Mouse (Mus musculus) ovary, postnatal 14 days (tissue): ENCODE results near the gene Olfr1106.

Source experiments
- DNase-seq: peaks from one replicate; pipeline ENCODE4 v3.0.0; 2022; ENCODE audit warnings: low spot score

Olfr1106 gene

GRCm38 (mm10) chr2:87052173-87052572 lies at the start of gene Olfr1106:
Gene Olfr1106 (minus strand): TSS chr2:87052273.
- DNase-seq: no peak

GRCm38 (mm10) chr2:87095908-87096307 lies 43.8 kb upstream of the Olfr1106 start, which contains the start of gene Olfr1109:
Gene Olfr1109 (minus strand): TSS chr2:87096008.
- no peak for DNase-seq

- no peak for DNase-seq
These were observed 23.6 kb upstream of the Olfr1106 start, which contains the start of gene Olfr1107 for GRCm38 (mm10) chr2:87075717-87076116. Gene Olfr1107 (minus strand): TSS chr2:87075817.

- no peak for DNase-seq
These were observed 15.6 kb downstream of the Olfr1106 start, which contains the start of gene Olfr1105 for GRCm38 (mm10) chr2:87036431-87036830. Gene Olfr1105 (minus strand): TSS chr2:87036531.

- DNase-seq: no peak
These were observed 25.1 kb downstream of the Olfr1106 start, which contains the start of gene Olfr1104 for GRCm38 (mm10) chr2:87026980-87027379. Gene Olfr1104 (minus strand): TSS chr2:87027080.

- DNase-seq: no peak
These were observed 54.0 kb downstream of the Olfr1106 start, which contains the start of gene Olfr1102 for GRCm38 (mm10) chr2:86998098-86998497. Gene Olfr1102 (plus strand): TSS chr2:86998398.
